Mouse (Mus musculus): Measurements from ENCODE around the gene Rab11fip4.

DNA sequence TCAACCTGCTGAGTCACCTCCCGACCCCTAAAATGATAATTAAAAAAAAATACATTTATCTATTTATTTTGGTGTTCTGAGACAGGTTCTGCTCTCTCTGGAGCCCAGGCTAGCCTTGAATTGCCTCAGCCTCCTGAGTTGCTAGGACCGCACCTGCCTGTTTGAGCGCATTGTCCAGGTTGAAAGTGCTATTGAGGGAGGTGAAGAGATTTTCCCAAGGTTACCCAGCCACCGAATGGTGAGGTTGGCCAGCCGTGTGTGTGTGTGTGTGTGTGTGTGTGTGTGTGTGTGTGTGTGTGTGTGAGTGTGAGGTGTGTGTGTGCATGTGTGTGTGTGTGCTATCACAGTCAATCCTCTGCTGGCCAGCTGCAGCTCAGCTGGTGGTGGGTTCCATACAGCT lies 55.0 kb downstream of the Rab11fip4 start:
- TF ChIP-seq CTCF (IDR thresholded peaks at IDR 0.05; ENCODE audit: low read depth) (no peak), EP300 (IDR thresholded peaks at IDR 0.05; ENCODE audit: low read depth) (no peak)
